Mouse (Mus musculus): ENCODE results near the gene Oit1. TPM values are rescaled to one million over a fixed set of nuclear protein-coding genes. Genes with fewer than 3 reads are reported as not detected.
A peak's percentile ranks its signal among the peaks of the same experiment; 100 is the strongest.

Gene Oit1
- total RNA-seq, 2 experiments from 2014 or later = not detected

DNA sequence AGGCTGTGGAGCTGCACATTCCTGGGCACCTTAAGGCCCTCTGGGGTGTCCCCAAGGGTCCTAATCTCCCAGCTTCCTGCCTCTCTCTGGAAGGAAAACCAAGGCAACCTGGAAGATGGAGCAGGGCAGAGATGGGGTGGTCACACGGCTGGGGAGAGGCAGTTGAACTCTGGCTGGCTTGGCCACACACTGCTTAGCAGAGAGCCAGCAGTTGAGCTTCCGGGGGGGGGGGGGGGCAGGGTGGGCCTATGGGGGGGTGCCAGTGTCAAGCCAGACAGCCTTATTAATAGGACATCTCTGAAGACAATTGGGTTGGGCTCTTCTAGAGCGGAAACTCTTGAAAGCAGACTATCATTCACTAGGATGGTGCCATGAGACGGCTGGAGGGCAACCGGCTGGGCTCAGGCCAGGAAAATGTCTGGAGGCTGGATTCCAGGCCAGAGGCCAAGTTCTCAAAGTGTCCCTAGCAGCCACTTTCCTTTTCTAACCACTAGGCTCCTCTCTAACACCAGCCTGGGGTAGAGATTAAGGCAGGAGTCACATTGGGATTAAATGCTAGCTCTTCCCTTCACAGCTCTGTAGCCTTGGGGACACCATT is 35.9 kb downstream of the Oit1 start:
- no peak for DNase-seq (ENCODE audit: low spot score in 2 of 2)
- intact Hi-C loops (cut with DNase I) = no loop called here

- intact Hi-C loops (cut with DNase I) = no loop called here
- DNase-seq (ENCODE audit: low spot score in 2 of 2) = no peak
Observed at GRCm38 (mm10) chr14:8340226-8340625, 38.3 kb downstream of the Oit1 start.

- DNase-seq (ENCODE audit: low spot score in 2 of 2) = no peak
- intact Hi-C loops (cut with DNase I) = no loop called here
Observed at GRCm38 (mm10) chr14:8335947-8336346, 42.6 kb downstream of the Oit1 start.

DNA sequence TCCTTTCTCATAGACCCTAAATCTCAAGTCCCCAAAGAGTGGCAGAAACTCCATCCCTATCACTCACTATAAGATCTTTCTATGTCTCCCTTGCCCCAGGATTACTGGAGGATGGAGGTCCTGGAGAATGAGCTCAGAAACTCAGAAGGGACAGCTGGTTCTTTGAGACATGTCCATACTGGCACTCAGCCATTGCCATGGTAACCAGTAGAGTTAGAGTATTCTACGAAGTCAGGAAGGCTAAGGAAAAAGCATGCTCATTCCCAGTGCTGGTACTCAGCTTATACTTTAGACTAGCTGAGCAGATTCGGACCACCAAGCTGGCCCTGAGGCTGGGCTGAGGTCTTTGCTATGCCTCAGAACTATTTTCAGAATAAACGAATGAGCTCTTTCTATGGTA is 44.0 kb downstream of the Oit1 start:
- intact Hi-C loops (cut with DNase I) = no loop called here
- DNase-seq (ENCODE audit: low spot score in 2 of 2) = peak in 1 of 2 experiments; percentile 56

DNA sequence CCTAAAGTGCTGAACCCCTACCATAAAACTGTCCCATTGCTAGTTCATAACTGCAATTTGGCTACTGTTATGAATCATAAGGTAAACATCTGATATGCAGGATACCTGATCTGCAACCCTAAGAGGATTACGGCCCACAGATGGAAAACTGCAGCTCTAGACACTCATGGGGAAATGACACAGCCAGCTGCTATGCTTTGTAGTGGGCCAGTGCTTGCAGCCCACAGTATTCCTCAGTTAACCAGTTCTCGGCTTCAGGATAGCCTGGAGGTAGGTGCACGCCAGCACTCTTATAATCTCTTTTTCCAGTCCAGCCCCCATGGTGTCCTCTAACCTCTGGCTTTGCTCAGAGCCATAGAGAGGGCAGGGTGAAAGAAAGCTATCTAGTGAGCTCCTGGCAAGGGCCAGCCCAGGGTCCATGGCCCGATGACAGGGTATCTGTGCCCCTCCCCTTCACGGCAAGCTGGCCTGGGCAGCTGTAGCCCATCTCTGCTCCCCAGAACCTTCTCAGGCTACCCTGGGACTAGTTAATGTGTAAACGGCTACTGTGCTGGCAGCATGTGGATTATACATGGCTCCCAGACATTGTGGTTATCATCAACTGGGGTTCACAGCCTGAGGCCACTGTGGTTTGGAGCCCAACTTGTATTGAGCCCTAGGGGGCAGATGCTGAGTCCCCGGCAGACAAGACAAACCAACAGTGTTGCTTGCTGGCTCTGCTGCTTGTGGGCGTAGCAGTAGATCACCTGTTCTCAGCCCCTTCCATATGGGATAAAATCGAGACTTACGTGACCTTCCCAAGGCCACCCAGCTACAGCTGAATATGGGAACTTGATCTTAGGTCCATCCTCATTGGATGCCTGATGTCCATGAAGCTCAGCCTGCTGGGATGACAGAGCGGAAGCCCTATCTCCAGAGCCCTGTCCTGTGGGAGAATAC is 46.0 kb downstream of the Oit1 start:
- intact Hi-C loops (cut with DNase I) = no loop called here
- no peak for DNase-seq (ENCODE audit: low spot score in 2 of 2)

DNA sequence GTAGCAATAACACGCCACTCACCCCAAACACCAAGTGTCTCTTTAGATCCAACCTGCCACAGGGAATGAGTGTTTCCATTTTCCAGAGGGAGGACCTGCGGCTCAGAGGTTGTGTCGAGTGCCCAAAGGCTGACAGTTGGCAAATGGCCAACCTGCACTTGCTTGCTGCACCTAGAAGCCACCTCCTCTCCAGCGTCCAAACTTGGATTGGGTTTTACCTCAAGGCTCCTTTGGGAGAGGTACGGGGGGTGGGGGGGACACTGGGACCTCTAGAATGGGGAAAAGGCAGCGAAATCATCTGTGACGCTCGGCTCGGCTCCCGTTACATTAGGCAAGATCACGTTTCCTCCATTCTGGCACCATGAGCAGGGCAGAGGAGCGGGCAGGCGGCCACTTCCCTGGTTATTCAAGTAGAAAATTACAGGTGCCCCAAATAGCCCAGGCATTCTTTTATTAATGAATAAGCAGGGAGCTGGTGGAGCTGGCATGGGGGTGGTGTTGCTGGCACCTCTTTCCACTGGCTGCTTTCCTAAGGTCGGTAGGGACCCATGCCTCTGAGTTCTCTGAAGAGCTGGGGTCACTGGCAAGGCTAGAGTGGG is 47.1 kb downstream of the Oit1 start:
- no peak for DNase-seq (ENCODE audit: low spot score in 2 of 2)
- intact Hi-C loops (cut with DNase I) = no loop called here

- no peak for DNase-seq (ENCODE audit: low spot score in 2 of 2)
- intact Hi-C loops (cut with DNase I) = no loop called here
Observed at GRCm38 (mm10) chr14:8330390-8330789, 48.2 kb downstream of the Oit1 start.

DNA sequence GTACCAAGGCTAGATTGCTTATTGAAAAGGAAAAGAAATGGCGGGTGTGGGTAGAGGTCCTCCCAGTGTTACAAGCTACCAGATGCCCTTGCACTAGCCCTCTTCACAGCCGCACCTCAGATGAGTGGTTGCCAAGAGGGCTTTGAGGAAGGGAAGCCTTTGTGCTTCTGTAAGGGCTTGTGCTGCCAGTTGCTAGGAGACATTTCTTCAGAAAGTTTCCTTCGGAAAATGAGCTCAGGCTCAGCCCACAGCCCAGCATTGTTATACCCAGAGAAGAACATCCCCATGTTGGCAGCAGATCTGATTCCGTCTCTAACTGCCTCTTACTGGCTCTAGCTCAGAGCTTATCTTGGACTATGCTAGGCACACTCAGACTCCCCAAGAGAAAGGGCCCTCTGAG is 49.0 kb downstream of the Oit1 start:
- peak in 1 of 2 experiments; percentile 55 for DNase-seq (ENCODE audit: low spot score in 2 of 2)
- intact Hi-C loops (cut with DNase I) = no loop called here

GRCm38 (mm10) chr14:8327371-8327770 is 51.2 kb downstream of the Oit1 start:
- DNase-seq (ENCODE audit: low spot score in 2 of 2) = no peak
- intact Hi-C loops (cut with DNase I) = no loop called here

DNA sequence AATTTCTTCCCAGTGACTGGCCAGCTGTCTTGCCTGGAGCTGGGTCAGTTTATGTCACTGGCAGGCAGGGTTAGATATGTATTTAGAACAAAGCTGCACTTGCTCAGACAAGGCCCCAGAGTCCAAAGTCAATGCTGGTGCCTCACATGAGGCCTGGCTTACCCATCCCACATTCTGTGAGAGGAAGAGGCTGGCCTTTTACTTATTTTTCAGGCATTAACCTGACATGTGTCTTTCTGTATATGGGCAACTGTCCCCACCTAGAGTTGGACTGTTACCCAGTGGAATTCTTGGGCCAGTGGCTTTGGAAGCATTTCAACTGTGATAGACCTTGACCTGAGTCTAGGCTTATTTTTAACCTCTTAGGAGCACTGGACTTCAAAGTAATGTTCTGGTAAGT is 51.6 kb downstream of the Oit1 start:
- intact Hi-C loops (cut with DNase I) = no loop called here
- no peak for DNase-seq (ENCODE audit: low spot score in 2 of 2)

GRCm38 (mm10) chr14:8325746-8326145 is 52.8 kb downstream of the Oit1 start:
- intact Hi-C loops (cut with DNase I) = no loop called here
- DNase-seq (ENCODE audit: low spot score in 2 of 2) = no peak

GRCm38 (mm10) chr14:8320528-8320927 is 58.0 kb downstream of the Oit1 start:
- intact Hi-C loops (cut with DNase I) = no loop called here

DNA sequence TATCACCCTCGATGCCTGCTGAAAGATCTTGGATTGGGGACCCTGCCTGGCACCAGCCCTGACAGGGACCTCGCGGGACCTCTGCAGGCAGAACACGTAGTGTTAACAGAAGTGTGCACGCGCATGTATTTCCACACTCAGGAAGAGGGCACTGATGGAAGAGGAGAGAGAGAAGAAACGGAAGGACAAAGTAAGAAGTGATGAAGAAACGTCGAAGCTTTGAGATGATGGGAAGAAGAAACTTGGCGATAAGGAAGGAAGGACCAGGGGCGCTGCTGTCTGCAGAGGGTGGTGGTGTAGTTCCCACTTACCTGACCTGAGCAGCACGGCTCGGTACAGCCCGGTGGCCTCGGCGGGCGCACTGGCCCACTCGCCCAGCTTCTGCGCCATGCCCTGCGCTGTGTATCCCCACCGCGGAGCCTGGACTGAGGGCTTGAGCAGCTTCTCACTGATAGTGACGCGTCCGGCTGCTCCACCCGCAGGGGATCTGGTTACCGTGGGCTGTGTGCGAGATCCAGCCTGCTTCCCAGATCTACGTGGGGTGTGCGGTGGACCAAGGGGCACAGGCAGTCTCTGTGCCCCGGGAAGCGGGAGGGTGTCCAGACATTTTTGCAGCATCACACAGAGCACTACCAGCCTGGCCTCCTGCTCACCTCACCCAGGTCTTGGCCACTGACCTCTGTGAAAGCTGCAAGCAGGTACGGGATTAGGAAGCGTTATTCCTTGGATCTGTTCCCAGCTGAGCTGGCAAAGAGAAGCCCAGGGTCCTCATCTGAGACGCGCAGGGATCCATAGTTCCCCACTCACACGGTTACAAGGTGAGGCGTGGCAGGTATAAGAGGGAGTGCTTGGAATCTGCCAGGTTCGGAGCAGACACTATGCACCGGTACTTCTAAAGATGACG is 61.1 kb downstream of the Oit1 start, which contains the start of gene Fam107a:
Fam107a (minus strand) TSS at position 830 of the 904 bp plus-strand sequence.
- intact Hi-C loops (cut with DNase I) = no loop called here
- no peak for DNase-seq (ENCODE audit: low spot score in 2 of 2)

More at GRCm38 (mm10) chr14:8320528-8320927, 58.0 kb downstream of the Oit1 start:
- DNase-seq (ENCODE audit: low spot score in 2 of 2) = no peak

DNA sequence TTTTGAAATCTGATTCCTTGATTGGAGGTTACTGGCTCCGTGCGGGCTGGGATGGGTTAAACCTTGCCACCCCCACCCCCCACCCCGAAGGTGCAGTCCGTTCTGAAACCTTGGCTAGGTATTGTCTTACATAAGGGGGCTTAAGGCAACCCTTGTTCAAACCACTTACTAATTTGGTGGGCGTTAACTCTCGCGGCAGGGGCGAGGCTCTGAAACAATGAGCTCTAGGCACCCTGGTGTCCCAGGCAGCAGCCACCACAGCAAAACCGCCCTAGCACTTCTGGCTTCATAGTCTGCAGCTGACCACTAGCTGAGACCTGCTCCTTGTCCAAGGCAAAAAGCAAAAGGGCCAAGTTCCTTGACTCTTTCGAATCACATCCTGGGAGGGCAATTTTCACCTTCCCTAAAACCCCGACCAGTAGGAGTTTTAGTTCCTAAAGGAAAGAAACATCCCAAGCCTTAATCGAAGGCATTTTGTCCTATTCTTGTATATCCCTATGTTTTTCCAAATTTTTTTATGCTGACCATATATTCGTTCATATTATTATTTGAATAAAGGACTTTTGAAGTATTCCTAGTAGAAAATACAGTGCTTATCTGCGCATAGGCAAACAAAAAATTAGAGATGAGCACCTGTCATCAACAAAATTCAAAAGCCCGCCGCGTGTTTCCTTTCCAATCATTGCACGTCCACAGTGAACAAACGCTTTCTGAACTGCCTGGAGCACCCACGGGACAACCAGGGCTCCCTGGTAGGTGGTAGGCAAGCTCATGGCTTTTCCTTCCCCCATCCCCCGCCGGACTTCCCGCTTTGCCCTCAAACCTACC is 62.0 kb downstream of the Oit1 start:
- intact Hi-C loops (cut with DNase I) = no loop called here
- no peak for DNase-seq (ENCODE audit: low spot score in 2 of 2)

GRCm38 (mm10) chr14:8315169-8315568 is 63.4 kb downstream of the Oit1 start:
- DNase-seq (ENCODE audit: low spot score in 2 of 2) = no peak
- intact Hi-C loops (cut with DNase I) = no loop called here

GRCm38 (mm10) chr14:8314536-8314935 is 64.0 kb downstream of the Oit1 start:
- DNase-seq (ENCODE audit: low spot score in 2 of 2) = no peak
- intact Hi-C loops (cut with DNase I) = no loop called here

- intact Hi-C loops (cut with DNase I) = no loop called here
- DNase-seq (ENCODE audit: low spot score in 2 of 2) = peak in 1 of 2 experiments; percentile 58
Observed at GRCm38 (mm10) chr14:8313877-8314276, 64.7 kb downstream of the Oit1 start.

DNA sequence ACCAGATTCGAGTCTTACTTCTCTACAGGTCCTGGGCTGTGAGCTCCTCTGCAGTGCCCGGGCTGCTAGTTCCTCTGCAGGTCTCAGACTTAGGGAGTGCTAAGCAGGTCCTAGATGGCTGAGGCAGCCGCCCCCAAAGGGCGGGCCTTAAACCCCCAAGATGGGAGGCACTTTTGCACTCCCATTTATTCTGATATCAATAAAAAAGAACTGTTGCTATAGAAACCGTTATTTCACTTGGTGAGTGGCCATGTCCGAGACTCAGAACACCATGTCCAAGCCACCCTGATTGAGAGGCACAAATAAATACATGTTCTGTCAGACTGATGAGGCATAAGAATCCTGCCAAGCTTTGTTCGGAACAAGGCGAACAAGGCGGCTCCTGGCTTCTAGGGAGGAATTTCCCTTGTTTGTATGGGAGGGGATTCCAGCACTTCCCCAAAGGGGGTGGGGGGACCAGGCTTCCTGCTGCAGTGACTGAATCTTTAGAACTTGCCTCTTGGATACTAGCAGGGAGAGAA is 68.9 kb downstream of the Oit1 start:
- intact Hi-C loops (cut with DNase I) = no loop called here
- DNase-seq (ENCODE audit: low spot score in 2 of 2) = peak; percentile 57 to 59
